Mouse (Mus musculus) liver, postnatal 0 days (tissue): ENCODE results near the gene Gpsm1.

Source experiments
- CTCF ChIP-seq: sonication (generic); IDR thresholded peaks from 2 replicates; pipeline ENCODE4 v1.5.1; 2016; ENCODE audit warnings: antibody characterized with exemption, low read depth
- EP300 ChIP-seq: IDR thresholded peaks from 2 replicates; pipeline ENCODE4 v1.6.1; 2016; ENCODE audit warnings: antibody characterized with exemption, low read depth, mild to moderate bottlenecking

GRCm38 (mm10) chr2:26294457-26294856 lies 20.9 kb upstream of the Gpsm1 start, which contains the start of gene Ccdc187:
- no peak for TF ChIP-seq CTCF
- TF ChIP-seq EP300, result no peak
